Mouse (Mus musculus) cerebellum, postnatal 14 days (tissue): Measurements from ENCODE around the gene Atg4c.

Experiments used
- DNase-seq, 2 experiments: peaks; one replicate each; pipeline ENCODE4 v3.0.0; 2021; ENCODE audit warnings: mixed read lengths in 2 of 2

The Atg4c gene

DNA sequence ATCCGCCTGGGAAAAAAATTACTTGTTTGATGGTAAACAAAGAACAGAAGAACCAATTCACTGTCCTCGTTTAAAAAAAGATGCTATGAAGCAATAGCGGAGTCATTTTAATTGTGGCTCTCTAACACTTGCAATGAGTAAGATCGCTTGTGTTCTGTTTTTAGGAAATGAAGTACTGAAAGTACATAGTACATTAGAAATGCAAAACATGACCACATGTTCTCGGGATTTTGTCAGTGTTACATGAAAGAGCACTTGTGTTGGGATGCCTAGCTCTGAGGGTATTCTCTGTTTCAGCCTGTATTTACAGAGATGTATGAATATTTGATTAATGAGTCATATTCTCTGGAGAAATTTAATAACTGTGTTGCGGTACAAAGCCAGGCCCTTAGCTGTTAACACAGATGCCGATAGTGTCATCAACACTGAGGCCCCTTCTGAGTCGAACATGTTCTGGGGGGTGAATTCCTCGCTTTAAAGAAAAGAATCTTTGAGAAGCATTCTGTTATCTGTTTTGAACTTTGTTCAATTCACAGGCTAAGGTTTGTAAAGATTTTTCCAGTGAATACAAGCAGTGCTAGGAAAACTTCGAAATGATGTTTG is 73.2 kb downstream of the Atg4c start:
- no peak for DNase-seq

DNA sequence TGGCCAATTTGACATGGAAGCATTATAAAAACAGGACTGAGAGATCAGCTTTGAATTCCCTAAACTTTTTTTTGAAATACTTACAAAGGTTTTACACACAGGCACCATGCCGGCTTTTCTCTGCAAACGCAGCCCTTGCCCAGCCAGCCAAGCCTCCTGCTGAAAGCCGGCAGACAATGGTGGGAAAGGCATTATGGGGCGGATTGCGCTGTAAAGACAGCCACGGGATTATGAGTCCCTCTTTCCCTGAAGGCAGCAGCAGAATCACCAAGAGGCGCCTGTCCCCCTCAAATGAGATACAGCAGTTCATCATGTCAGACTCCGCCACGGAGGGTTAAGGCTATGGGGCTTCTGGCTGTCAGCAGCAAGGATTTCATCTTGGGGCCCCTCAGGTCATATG is 79.1 kb downstream of the Atg4c start:
- DNase-seq, result no peak

DNA sequence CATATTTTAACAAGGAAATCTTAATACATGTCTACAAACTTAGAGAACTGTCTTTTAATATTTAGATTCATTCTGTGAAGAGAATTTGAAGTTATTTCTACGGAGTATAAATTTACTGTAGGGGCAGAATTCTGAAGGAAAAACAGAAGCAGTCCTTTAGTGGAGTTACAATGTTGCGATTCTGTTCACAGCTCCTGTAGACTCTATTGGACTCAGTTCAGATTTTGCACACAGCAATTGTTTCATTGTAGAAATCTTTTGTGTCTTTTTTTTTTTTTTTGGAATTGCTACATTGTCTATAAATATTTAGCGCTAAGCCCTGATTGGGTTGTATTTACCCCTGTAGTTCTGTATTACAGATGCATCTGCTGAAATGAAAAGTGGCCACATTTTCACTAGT is 79.7 kb downstream of the Atg4c start:
- no peak for DNase-seq

DNA sequence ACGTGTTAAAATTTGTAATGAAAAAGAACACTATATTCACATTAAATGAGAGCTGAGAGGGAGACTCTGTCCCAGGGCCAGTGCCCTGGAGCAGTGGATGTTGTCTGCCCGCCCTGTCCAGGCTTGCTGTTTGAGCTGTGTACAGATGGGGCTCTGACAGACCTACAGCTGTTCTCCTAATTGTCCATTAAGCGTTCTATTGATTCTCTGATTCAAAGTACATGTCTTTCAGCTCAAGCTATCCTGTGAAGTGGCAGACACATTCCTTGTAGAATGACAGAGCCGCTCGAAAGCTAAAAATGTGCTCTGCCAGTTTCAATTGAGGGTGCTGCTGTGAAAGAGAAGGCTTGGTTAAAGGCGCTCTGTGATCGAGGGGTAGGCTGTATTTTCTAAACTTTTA is 80.2 kb downstream of the Atg4c start:
- DNase-seq, result no peak

DNA sequence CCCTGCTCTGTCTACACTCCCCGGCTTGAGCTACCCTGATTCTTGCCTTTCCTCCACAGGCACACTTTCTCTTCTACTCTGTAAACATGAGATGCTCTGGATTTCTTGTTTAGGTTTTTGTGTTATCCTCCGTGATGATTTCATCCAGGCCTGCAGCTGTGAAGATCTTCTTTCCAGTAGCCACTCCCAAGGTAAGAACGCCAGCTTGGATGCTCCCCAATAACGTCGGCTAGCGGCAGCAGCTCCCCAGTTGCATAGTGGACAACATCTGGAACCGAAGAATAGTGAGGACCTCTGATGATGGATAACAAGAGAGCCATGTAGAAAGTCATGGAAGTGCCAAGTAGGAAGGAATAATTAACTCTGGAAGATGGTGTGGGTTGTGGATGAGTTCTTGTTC is 85.1 kb downstream of the Atg4c start:
- no peak for DNase-seq

DNA sequence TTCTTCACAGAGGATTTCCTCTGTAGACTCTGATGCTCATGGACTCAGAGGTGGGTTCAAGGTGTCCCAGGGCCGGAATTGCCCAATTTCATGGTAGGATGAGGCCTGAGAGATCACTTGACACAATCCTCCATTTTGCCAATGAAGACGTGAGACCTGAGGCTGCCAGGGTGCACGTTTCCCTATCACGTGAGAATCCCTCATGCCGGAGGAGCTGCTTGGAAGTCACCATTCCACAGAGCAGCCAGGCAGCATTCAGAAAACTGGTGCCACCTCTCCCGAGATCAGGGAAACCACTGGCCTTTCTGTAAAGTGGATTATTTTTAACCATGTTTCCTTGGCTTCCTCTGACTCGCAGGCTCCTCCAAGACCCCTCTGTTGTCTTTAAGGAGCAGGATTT is 88.0 kb downstream of the Atg4c start:
- DNase-seq, result no peak

DNA sequence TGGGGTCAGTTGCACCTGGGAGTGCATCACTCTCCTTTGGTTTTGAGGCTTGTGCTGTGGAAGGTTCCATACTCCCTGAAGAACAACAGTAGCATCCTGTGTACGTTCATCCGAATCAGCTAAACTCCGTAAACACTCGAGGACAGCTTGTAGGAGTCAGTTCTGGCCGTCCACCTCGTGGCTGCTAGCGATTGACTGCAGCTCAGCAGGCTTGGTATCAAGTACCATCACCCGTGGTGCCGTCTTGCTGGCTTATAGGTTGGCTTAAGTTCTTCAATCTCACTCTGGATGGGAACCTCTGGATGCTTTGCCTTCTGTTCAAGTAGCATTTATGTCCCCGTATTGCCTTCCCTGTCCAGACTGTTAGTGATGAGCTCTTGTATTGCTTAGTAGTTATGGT is 95.6 kb downstream of the Atg4c start:
- DNase-seq, result no peak

DNA sequence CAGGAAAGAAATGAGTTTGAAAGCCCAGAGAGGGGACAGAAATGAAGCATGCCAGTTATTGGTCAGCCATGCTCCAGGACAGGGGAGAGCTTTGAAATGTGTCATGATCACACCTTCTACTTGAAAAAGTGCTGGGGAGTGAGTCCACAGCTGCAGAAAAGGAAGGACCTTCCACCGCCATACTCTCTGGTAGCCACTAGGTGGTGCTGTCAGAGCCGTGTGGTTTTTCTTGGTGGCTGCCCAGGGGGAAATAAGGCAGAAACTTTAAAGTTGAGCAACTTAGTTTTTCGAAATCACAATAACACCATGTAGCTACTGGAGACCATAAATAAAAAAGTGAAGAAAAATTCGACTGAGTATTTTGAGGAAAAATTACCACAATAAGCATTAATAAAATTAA is 104.9 kb downstream of the Atg4c start:
- peak; percentile 52 to 57 for DNase-seq

DNA sequence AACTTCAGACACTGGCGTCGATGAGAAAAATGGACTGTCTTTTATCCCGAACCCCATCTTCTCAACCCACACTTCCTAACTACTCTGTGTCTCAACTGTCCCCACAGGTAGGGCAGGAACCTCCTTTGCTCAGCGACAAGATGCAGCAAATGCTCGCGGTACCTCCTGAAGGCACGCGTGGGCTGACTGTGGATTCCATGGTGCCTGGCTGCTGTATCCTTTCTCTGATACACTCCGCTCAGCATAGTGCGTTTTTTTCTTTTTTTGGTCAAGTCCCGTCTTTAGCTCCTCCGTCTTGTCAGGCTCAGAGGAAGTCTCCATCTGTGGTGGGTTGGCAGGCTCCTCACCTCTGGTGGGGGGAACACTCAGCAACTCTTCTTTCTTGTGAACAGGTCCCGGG is 111.1 kb downstream of the Atg4c start:
- no peak for DNase-seq
